Mouse (Mus musculus) midbrain, embryonic 12.5 days (tissue): ENCODE measurements around the gene St6galnac6. TPM values are rescaled to one million over a fixed set of nuclear protein-coding genes. Genes with fewer than 3 reads are reported as not detected.
A peak's percentile ranks its signal among the peaks of the same experiment; 100 is the strongest.

ENCODE experiments used
- ATAC-seq: fragments of 200-750 bp; cut with Nextera tagmentation; 2 replicates; pipeline ENCODE4 v1.8.0; 2017; ENCODE audit warnings: low read depth, moderate TSS enrichment, moderate library complexity; ENCODE audit not compliant: low FRiP score
- H3K27ac ChIP-seq: fragments of 300-500 bp; sonication (generic); replicated peaks from 2 replicates; pipeline ENCODE4 v1.5.1; 2016; ENCODE audit warnings: mild to moderate bottlenecking
- H3K27me3 ChIP-seq: fragments of 300-500 bp; sonication (generic); 2 replicates; pipeline ENCODE4 v1.6.1; 2016; ENCODE audit warnings: mild to moderate bottlenecking
- H3K36me3 ChIP-seq: fragments of 300-500 bp; sonication (generic); 2 replicates; pipeline ENCODE4 v1.6.1; 2016
- H3K4me1 ChIP-seq: fragments of 300-500 bp; sonication (generic); 2 replicates; pipeline ENCODE4 v1.6.1; 2016
- H3K4me2 ChIP-seq: fragments of 300-500 bp; sonication (generic); replicated peaks from 2 replicates; pipeline ENCODE4 v1.6.1; 2016; ENCODE audit warnings: mild to moderate bottlenecking, moderate library complexity
- H3K4me3 ChIP-seq: fragments of 300-500 bp; sonication (generic); 2 replicates; pipeline ENCODE4 v1.5.1; 2016; ENCODE audit warnings: mild to moderate bottlenecking
- H3K9ac ChIP-seq: fragments of 300-500 bp; sonication (generic); replicated peaks from 2 replicates; pipeline ENCODE4 v1.6.1; 2016; ENCODE audit warnings: mild to moderate bottlenecking, moderate library complexity
- H3K9me3 ChIP-seq: fragments of 300-500 bp; sonication (generic); 2 replicates; pipeline ENCODE4 v1.6.1; 2016; ENCODE audit warnings: mild to moderate bottlenecking
- WGBS: fragments of 180-500 bp; shearing (Covaris S2); methylation state at CpG from one replicate; pipeline ENCODE4 v1.1.7; 2016; 5-methylcytosine and 5-hydroxymethylcytosine counted together
- polyA plus RNA-seq: library from polyadenylated mRNA; unstranded; fragments of >200 nt; fragmentation: Nextera tagmentation; extraction: Ambion mirVana; gene quantifications from 2 replicates; pipeline ENCODE4 v1.2.1, GENCODE M21; 2016

Gene St6galnac6
- polyA plus RNA-seq, 1 experiment from 2014 or later: 10.6 TPM

DNA sequence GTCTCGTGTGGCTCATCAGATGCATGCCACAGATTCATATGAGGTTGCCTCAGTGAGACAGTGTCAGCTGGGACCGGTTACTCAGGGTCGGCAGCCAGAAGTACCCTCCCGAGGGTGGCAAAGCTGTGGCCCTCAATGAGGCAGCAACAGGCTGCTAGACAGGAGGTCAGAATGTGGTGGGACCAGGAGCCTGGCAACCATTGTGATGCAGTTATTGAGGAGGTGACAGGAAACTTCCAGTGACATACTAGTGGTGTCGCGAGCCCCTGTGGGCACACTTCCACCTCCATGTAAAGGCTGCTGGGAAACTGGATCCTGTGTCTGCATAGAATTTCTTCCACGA, 22.0 kb downstream of the St6galnac6 start, which contains the start of gene Ak1:
Gene Ak1, plus strand, starts transcription at position 242 of the 343 bp plus-strand sequence.
- Histone ChIP-seq H3K27ac (peak within 1 kb of the TSS; percentile 11; the same call in 1 of the 2 replicates), H3K36me3 (no peaks in the 10 kb centered on the region), H3K4me1 (peaks cover 48% of the 10 kb centered on the region), H3K4me3 (no peak within 1 kb of the TSS), H3K9ac (no peak within 1 kb of the TSS), H3K27me3 (no peaks in the 10 kb centered on the region), H3K4me2 (no peak within 1 kb of the TSS), H3K9me3 (no peaks in the 10 kb centered on the region)
- no peak for ATAC-seq
- 57% methylated on average over 7 of the region's 7 CpGs for WGBS

DNA sequence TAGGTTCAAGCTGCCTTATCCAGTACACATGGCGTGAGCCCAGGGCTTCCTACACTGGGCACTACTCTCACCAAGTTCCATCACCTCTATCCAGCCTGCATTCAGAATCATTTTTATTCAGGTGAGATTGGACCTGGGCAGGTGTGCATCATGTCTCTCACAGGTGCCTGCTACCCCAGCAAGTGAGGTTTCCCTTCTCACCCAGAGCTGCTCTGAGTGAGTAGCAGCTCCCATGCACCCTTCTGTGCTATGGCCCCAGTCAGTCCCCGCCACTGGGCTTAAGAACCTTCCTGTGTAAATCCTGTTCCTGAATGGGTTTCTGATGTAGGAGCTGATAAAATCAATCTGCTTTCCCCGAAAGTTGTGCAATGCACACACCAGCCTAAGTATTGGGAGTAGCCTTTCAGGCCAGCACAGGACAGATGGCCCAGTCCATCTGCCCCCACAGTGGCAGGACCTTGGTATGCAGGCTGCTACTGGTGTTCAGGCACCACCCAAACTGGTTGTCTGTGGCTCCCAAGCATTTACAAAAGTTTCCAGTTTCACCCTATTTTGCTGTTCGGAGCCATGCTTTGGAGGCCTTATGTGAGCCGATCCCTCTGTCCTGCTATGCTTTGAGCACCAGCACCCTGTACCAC, 24.7 kb downstream of the St6galnac6 start:
- no peaks in the 10 kb centered on the region for H3K36me3 ChIP-seq
- no peak overlapping the region for H3K27ac ChIP-seq
- H3K27me3 ChIP-seq: no peaks in the 10 kb centered on the region
- WGBS: 73% methylated on average over 5 of the region's 5 CpGs
- H3K9ac ChIP-seq: no peak overlapping the region
- ATAC-seq: no peak
- no peak overlapping the region for H3K4me3 ChIP-seq
- no peaks in the 10 kb centered on the region for H3K9me3 ChIP-seq
- H3K4me2 ChIP-seq: no peak overlapping the region
- peaks cover 57% of the 10 kb centered on the region for H3K4me1 ChIP-seq

DNA sequence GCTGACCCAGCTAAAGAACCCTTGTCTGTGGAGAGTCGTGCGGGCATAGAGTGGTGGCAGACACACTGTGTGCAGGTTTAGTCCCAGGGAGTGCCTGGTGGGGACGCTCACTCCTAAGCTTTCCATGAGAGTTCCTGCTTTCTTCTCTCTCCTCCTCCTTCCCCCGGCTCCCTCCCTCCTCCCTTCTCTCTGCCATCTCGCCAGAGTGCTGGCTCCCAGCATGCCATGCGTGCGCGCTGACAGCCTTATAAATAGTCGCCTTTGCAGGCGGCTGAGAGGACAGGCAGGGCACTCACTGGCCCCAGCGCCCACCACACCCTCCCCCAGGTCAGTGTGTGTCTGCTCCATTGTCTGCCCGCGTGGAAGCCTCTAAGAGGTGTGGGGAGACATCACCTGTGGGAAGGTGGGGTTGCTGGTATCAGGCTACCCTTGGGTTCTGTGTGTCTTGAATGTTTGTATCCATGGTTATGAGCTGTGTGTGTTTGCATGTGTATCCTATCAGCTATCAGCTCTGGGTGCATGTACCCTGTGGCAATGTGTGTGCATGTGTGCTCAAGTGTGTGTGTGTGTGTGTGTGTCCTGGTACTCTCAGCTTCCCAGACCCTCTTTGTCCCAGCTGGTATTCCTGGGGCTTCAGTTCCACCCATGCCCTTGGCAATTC, 25.8 kb downstream of the St6galnac6 start:
- Histone ChIP-seq H3K4me3 (peak overlapping the region; percentile 31), H3K27me3 (no peaks in the 10 kb centered on the region), H3K9me3 (no peaks in the 10 kb centered on the region), H3K27ac (peak overlapping the region; percentile 71), H3K4me2 (peak overlapping the region; percentile 55), H3K4me1 (peaks cover 64% of the 10 kb centered on the region), H3K36me3 (no peaks in the 10 kb centered on the region), H3K9ac (peak overlapping the region; percentile 60)
- ATAC-seq: peak; percentile 67; the same call in 1 of the 2 replicates
- 3% methylated on average over 13 of the region's 13 CpGs for WGBS

DNA sequence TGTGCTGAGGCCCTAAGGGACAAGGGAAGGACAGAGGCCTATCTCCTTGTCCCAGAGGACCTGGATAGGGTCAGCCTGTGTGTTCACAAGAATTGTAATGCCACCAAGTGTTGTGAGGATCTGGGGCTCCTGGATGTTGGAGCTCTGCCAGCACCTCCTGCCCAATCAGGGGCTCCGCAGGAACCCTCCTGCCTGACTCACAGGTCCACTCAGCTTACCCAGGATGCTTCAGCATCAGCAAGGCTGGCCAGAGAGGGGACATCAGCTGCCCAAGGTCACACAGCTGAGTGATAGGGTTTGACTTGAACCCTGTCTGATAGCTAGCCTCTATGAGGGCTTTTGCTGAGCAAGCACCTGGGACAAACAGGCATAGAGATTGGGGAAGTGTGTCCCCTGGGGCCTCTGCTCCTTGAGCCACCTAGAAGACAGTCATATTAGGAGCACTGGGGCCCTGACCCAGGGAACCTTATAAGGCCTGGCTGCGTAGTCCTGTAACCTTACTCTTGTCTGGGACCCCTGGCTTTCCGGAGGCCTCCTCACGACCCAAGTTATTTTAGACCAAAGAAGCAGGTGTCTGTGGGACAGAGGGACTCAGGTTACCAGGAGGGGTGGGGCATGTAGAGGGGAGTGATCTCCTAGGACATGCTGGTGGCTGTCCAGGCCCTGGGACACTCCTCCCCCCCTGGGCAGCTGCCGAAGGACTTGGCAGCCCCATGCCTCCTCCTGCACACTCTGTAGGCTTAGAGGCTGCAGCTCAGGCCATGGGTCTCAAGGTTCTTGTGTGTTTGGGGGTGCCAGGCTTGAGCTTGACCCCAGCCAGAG, 26.6 kb downstream of the St6galnac6 start:
- 69% methylated on average over 5 of the region's 5 CpGs for WGBS
- no peak for ATAC-seq
- Histone ChIP-seq H3K4me2 (peak overlapping the region; percentile 55), H3K36me3 (no peaks in the 10 kb centered on the region), H3K27ac (peak overlapping the region; percentile 71), H3K9ac (peak overlapping the region; percentile 60), H3K4me3 (peak overlapping the region; percentile 31; the same call in 1 of the 2 replicates), H3K4me1 (peaks cover 57% of the 10 kb centered on the region), H3K27me3 (no peaks in the 10 kb centered on the region; the same call in 1 of the 2 replicates), H3K9me3 (no peaks in the 10 kb centered on the region)

DNA sequence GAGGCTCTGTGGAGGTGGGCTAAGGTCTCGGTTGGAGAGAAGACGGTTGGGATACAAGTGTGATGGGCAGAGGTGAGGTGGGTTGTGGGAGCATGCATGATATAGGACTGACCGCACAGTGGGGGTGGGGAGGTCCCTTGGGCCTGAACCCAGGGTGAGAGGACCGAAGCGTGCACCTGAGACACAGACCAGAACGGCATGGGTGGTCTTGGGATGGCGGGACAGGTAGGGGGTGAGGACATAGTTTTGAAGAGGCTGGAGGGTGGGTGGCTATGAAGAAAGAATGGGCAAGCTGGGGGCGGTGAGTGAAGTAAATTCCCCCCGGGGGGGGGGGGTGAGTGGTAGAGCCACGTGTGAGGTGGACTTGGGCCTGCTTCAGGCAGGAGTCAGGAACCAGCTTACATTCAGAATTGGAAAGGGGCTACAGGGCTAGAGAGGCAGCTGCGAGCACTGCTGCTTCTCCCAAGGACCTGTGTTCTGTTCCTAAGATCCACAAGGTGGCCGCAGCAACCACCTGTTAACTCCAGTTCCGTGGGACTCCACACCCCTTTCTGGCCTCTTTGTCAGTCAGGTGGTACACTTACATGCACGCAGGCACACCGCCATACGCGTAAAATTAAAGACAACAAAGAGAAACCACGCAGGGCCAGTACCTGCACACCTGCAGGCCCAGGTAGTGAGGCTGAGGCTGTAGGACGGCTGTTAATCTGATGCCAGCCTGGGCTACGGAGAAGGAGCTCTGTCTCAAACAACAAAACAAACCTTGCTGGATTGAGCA, 27.9 kb downstream of the St6galnac6 start:
- H3K4me3 ChIP-seq: no peak overlapping the region
- no peaks in the 10 kb centered on the region for H3K36me3 ChIP-seq
- H3K9ac ChIP-seq: no peak overlapping the region
- no peaks in the 10 kb centered on the region; the same call in 1 of the 2 replicates for H3K27me3 ChIP-seq
- H3K4me1 ChIP-seq: peaks cover 57% of the 10 kb centered on the region
- no peaks in the 10 kb centered on the region for H3K9me3 ChIP-seq
- no peak for ATAC-seq
- 64% methylated on average over 20 of the region's 20 CpGs for WGBS
- no peak overlapping the region for H3K27ac ChIP-seq
- no peak overlapping the region for H3K4me2 ChIP-seq

DNA sequence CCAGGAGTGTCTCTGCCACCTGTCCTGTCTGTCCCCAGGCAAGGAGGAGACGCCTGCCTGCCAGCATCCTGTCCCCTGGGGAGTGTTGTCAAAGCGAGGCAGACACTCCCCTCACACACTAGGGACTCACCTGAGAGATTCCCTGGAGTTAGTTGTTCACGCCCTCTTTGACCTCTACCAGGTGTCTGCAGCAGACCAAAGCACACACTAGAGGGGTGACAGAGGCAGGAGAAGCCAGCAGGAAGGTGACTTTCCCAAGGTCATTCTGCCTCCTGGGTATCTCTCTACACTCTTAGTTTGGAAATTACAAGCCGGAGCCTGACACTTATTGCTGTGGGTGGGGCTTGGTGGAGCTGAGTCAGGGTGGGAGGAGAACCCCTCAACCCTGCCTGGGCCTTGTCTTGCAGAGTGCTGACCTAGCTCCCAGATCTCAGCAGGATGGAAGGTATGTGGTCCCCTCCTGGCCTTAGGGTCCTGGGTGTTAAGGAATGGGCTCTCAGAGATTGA, 28.6 kb downstream of the St6galnac6 start:
- ATAC-seq: no peak
- H3K27me3 ChIP-seq: no peaks in the 10 kb centered on the region; the same call in 1 of the 2 replicates
- 65% methylated on average over 4 of the region's 4 CpGs for WGBS
- H3K9ac ChIP-seq: no peak overlapping the region
- peaks cover 57% of the 10 kb centered on the region for H3K4me1 ChIP-seq
- no peak overlapping the region for H3K4me2 ChIP-seq
- no peak overlapping the region for H3K4me3 ChIP-seq
- H3K27ac ChIP-seq: no peak overlapping the region
- no peaks in the 10 kb centered on the region for H3K36me3 ChIP-seq
- no peaks in the 10 kb centered on the region for H3K9me3 ChIP-seq

DNA sequence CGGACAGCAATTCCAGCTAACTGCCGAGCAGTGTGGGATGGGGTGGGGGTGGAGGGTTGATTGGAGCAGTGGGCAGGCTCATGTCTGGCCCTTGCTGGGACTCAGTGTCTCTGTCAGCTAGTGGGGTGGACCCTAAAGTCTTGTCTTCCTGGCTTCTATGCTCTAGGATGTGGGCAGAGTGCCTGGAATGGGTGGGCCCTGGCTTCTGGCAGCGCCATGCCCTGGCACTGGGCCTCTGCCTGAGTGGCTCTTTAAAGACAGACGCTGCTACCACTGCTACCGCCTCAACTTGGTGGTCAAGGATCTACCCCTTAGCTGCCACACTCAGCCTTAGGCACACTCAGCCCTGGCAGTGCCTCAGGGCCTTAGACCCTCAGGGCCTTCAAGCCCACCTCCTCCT, 29.2 kb downstream of the St6galnac6 start:
- Histone ChIP-seq H3K27ac (peak overlapping the region; percentile 56; the same call in 1 of the 2 replicates), H3K36me3 (0 out of 2 replicates have a peak, but pooled peaks cover 4% of the 10 kb centered on the region), H3K9me3 (no peaks in the 10 kb centered on the region), H3K9ac (peak overlapping the region; percentile 41; the same call in 1 of the 2 replicates), H3K4me1 (peaks cover 57% of the 10 kb centered on the region), H3K4me3 (no peak overlapping the region), H3K27me3 (no peaks in the 10 kb centered on the region; the same call in 1 of the 2 replicates), H3K4me2 (0 out of 2 replicates have a peak overlapping the region, but pooled peaks have one; percentile 41)
- 37% methylated on average over 5 of the region's 5 CpGs for WGBS
- no peak for ATAC-seq

DNA sequence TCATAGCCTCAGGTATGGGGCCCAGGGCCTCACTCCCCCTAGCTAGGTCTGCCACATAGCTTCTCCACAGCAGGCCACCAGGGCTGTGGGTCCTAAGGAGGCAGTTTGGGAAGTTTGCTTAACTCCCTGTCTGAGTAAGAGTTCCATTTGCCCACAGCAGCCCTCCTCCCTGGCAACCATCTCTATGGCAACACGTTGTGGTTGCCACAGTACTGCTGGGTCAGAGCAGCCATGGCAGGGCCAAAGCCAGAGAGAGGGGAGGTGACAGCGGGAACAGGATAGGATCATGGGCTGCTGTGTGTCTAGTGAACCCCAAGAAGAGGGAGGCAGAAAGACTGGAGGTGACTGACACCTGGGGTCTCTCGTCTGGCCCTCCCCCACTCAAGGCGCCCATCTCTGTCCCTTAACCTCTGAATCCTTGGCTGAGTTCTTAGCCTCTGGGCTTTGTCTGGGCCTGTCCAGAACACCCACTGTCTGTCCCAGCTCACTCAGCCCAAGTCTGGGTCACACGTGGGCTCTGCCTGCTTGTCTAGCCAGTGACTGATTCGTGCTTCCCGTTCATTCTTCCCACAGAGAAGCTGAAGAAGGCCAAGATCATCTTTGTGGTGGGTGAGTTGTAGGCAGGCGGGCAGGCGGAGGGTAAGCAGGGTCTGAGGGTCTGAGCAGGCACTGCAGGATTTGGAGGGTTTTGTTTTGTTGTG, 29.9 kb downstream of the St6galnac6 start:
- WGBS: 23% methylated on average over 9 of the region's 9 CpGs
- H3K4me1 ChIP-seq: peaks cover 54% of the 10 kb centered on the region
- H3K4me3 ChIP-seq: peak overlapping the region; percentile 15; the same call in 1 of the 2 replicates
- H3K9ac ChIP-seq: peak overlapping the region; percentile 41; the same call in 1 of the 2 replicates
- peak; percentile 62 for ATAC-seq
- H3K4me2 ChIP-seq: peak overlapping the region; percentile 41
- no peaks in the 10 kb centered on the region; the same call in 1 of the 2 replicates for H3K27me3 ChIP-seq
- H3K36me3 ChIP-seq: 0 out of 2 replicates have a peak, but pooled peaks cover 4% of the 10 kb centered on the region
- peak overlapping the region; percentile 56; the same call in 1 of the 2 replicates for H3K27ac ChIP-seq
- no peaks in the 10 kb centered on the region for H3K9me3 ChIP-seq

DNA sequence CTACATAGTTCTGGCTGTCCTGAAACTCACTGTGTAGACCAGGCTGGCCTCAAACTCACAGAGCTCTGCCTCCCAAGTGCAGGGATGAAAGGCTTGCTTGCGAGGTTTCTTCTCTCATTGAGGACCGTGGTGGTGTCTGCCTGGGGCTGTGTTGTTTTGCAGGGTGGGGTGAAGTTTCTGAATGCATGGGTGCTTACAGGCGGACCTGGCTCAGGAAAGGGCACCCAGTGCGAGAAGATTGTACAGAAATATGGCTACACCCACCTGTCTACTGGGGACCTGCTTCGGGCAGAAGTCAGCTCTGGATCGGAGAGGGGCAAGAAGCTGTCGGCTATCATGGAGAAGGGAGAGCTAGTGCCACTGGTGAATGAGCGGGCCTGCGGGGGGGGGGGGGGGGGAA, 30.5 kb downstream of the St6galnac6 start:
- H3K9ac ChIP-seq: peak overlapping the region; percentile 41; the same call in 1 of the 2 replicates
- 0 out of 2 replicates have a peak, but pooled peaks cover 4% of the 10 kb centered on the region for H3K36me3 ChIP-seq
- no peak overlapping the region for H3K27ac ChIP-seq
- no peaks in the 10 kb centered on the region for H3K9me3 ChIP-seq
- 64% methylated on average over 8 of the region's 9 CpGs for WGBS
- peak overlapping the region; percentile 41 for H3K4me2 ChIP-seq
- no peaks in the 10 kb centered on the region; the same call in 1 of the 2 replicates for H3K27me3 ChIP-seq
- H3K4me1 ChIP-seq: peaks cover 48% of the 10 kb centered on the region
- no peak overlapping the region for H3K4me3 ChIP-seq
- no peak for ATAC-seq

DNA sequence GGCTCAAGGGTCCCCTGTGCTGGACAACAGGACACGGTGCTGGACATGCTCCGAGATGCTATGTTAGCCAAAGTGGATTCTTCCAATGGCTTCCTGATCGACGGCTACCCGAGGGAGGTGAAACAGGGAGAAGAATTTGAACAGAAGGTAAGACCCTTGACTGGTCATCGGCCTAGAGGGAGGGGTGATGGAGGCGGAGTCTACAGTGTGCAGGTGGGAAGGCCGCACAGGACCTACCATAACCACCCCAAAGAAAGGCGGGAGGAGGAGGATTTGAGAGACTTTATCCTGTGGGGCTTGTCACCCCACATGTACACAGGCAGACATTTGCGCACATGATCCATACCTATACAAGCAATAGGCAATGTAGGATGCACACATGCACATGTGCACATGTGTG, 31.5 kb downstream of the St6galnac6 start:
- Histone ChIP-seq H3K9ac (no peak overlapping the region), H3K27me3 (no peaks in the 10 kb centered on the region; the same call in 1 of the 2 replicates), H3K36me3 (0 out of 2 replicates have a peak, but pooled peaks cover 4% of the 10 kb centered on the region), H3K9me3 (no peaks in the 10 kb centered on the region), H3K27ac (no peak overlapping the region), H3K4me2 (no peak overlapping the region), H3K4me1 (peaks cover 38% of the 10 kb centered on the region), H3K4me3 (no peak overlapping the region)
- ATAC-seq: no peak
- 88% methylated on average over 10 of the region's 10 CpGs for WGBS
